Comparison of ENCODE assay signal across 8 mouse cellular contexts in genomic region chr11:115628465-115629101, GRCm38 (mm10). TPM values are rescaled to one million over a fixed set of nuclear protein-coding genes. Genes with fewer than 3 reads are reported as not detected.
DNase-seq lines count a peak whose midpoint lies in the region; ATAC-seq and TF ChIP-seq lines count a peak whose summit lies in the region.

No protein-coding gene starts in this region.

- intact Hi-C loops in heart, postnatal 36 days (cut with DNase I), result loop anchor here (5.0 kb wide), 1 partner anchor 184 kb away; the partner anchor contains the start of genes Caskin2 and Tsen54

- no peak for TF ChIP-seq CTCF in liver, postnatal 0 days (IDR thresholded peaks at IDR 0.05; ENCODE audit: low read depth)

- TF ChIP-seq EP300 in liver, postnatal 0 days (IDR thresholded peaks at IDR 0.05; ENCODE audit: low read depth), result no peak

- H3K27ac ChIP-seq in heart, embryonic 10.5 days, result peak overlapping the region; percentile 81
- no peak overlapping the region for H3K27ac ChIP-seq in ES-E14 (ENCODE audit: insufficient read depth, low read depth, low read length, poor library complexity, severe bottlenecking)
- H3K27ac ChIP-seq in heart, embryonic 16.5 days (ENCODE audit: low read length), result peak overlapping the region; percentile 38; the same call in 1 of the 2 replicates
- H3K27ac ChIP-seq in liver, postnatal 0 days (ENCODE audit: low read depth), result peak overlapping the region; percentile 39; the same call in 1 of the 2 replicates

- in situ Hi-C loops in ES-E14 (cut with MboI; ENCODE audit: low sequenced_read_pairs in 2 of 2, unreplicated experiment in 2 of 2), result no loop called here

- no peaks in the 10 kb centered on the region for H3K27me3 ChIP-seq in heart, embryonic 10.5 days (ENCODE audit: insufficient read depth, poor library complexity, severe bottlenecking)
- H3K27me3 ChIP-seq in heart, embryonic 16.5 days (ENCODE audit: control insufficient read depth, insufficient read depth, low read length), result no peaks in the 10 kb centered on the region
- H3K27me3 ChIP-seq in liver, postnatal 0 days (ENCODE audit: insufficient read depth, low read length), result no peaks in the 10 kb centered on the region

- peak overlapping the region; percentile 64 for H3K4me2 ChIP-seq in heart, embryonic 16.5 days (ENCODE audit: low read depth, low read length)
- peak overlapping the region; percentile 95 for H3K4me2 ChIP-seq in liver, postnatal 0 days (ENCODE audit: low read depth, low read length)

- ATAC-seq in heart, embryonic 16.5 days (replicated peaks; ENCODE audit: extremely low read depth, insufficient read depth, low FRiP score), result no peak
- peak; percentile 6 for ATAC-seq in liver, postnatal 0 days

- H3K36me3 ChIP-seq in heart, embryonic 10.5 days, result peaks cover 7% of the 10 kb centered on the region
- peaks cover 4% of the 10 kb centered on the region; the same call in 1 of the 2 replicates for H3K36me3 ChIP-seq in ES-E14 (ENCODE audit: control insufficient read depth, insufficient read depth, low read length, poor library complexity, severe bottlenecking)
- H3K36me3 ChIP-seq in heart, embryonic 16.5 days (ENCODE audit: control insufficient read depth, insufficient read depth), result 0 out of 2 replicates have a peak, but pooled peaks cover 2% of the 10 kb centered on the region
- peaks cover 3% of the 10 kb centered on the region; the same call in 1 of the 2 replicates for H3K36me3 ChIP-seq in liver, postnatal 0 days (replicated peaks; ENCODE audit: insufficient read depth, low read length)

- DNase-seq in heart, embryonic 10.5 days (ENCODE audit: low spot score), result no peak
- DNase-seq in heart, postnatal 36 days, result no peak
- DNase-seq in ES-E14 (ENCODE audit: low read depth, low spot score), result no peak
- DNase-seq in liver, postnatal 0 days, result no peak
- no peak for DNase-seq in thymus, postnatal 25 days
- no peak for DNase-seq in spleen, adult 18-20 months
- DNase-seq in layer of hippocampus, postnatal 14 days (ENCODE audit: low spot score in 2 of 2), result no peak

- H3K9me3 ChIP-seq in heart, embryonic 10.5 days, result no peaks in the 10 kb centered on the region
- no peaks in the 10 kb centered on the region for H3K9me3 ChIP-seq in ES-E14 (ENCODE audit: control insufficient read depth, insufficient read depth, low read depth, low read length)
- no peaks in the 10 kb centered on the region for H3K9me3 ChIP-seq in heart, embryonic 16.5 days (replicated peaks; ENCODE audit: control insufficient read depth, low read length)
- H3K9me3 ChIP-seq in liver, postnatal 0 days (ENCODE audit: low read length), result no peaks in the 10 kb centered on the region

- H3K9ac ChIP-seq in ES-E14 (ENCODE audit: insufficient read depth, low read depth, low read length, poor library complexity, severe bottlenecking), result peak overlapping the region; percentile 60; the same call in 1 of the 2 replicates
- peak overlapping the region; percentile 60 for H3K9ac ChIP-seq in heart, embryonic 16.5 days (ENCODE audit: low read length)
- peak overlapping the region; percentile 46 for H3K9ac ChIP-seq in liver, postnatal 0 days (replicated peaks)

- peak overlapping the region; percentile 75 for H3K4me3 ChIP-seq in heart, embryonic 10.5 days
- H3K4me3 ChIP-seq in ES-E14 (ENCODE audit: insufficient read depth in 1 of 2, low read depth in 1 of 2, low read length in 2 of 2, poor library complexity in 1 of 2, severe bottlenecking in 1 of 2), result peak overlapping the region; percentile 53 to 91
- H3K4me3 ChIP-seq in heart, embryonic 16.5 days (ENCODE audit: low read length), result peak overlapping the region; percentile 81
- H3K4me3 ChIP-seq in liver, postnatal 0 days (ENCODE audit: low read depth, low read length), result peak overlapping the region; percentile 84

- 54% methylated on average over 13 of the region's 13 CpGs for WGBS in heart, embryonic 10.5 days
- WGBS in heart, embryonic 16.5 days, result 46% methylated on average over 13 of the region's 13 CpGs
- 43% methylated on average over 12 of the region's 13 CpGs for WGBS in liver, postnatal 0 days (ENCODE audit: insufficient replicate concordance)

- H3K4me1 ChIP-seq in heart, embryonic 10.5 days, result no peaks in the 10 kb centered on the region; the same call in 1 of the 2 replicates
- peaks cover 8 to 12% of the 10 kb centered on the region in 2 experiments; a peak in 3 of 4 replicates for H3K4me1 ChIP-seq in ES-E14 (ENCODE audit: control insufficient read depth in 2 of 2, insufficient read depth in 2 of 2, low read length in 2 of 2, poor library complexity in 1 of 2)
- peaks cover 3% of the 10 kb centered on the region for H3K4me1 ChIP-seq in heart, embryonic 16.5 days (ENCODE audit: control insufficient read depth, insufficient read depth, low read length)
- peaks cover 13% of the 10 kb centered on the region for H3K4me1 ChIP-seq in liver, postnatal 0 days (ENCODE audit: insufficient read depth)

TF ChIP-seq in ES-E14, 5 proteins besides CTCF, POLR2A, EP300 and RAD21:
- TF ChIP-seq ZNF384 (IDR thresholded peaks at IDR 0.05; ENCODE audit: low read depth, low read length), result no peak
- no peak for TF ChIP-seq ZC3H11A (IDR thresholded peaks at IDR 0.05; ENCODE audit: borderline replicate concordance, low read depth, low read length)
- no peak for TF ChIP-seq MAFK (IDR thresholded peaks at IDR 0.05; ENCODE audit: insufficient read depth, low read depth, low read length)
- TF ChIP-seq CHD2 (IDR thresholded peaks at IDR 0.05; ENCODE audit: low read depth, low read length), result no peak
- no peak for TF ChIP-seq HCFC1 (IDR thresholded peaks at IDR 0.05; ENCODE audit: borderline replicate concordance, insufficient read depth, low read length)

RNA-seq across cellular contexts. Expression of gene Slc25a19, which starts 0.5 kb away (rescaled TPM):
- 33.5 and 45.5 TPM in 2 replicates for polyA plus RNA-seq in heart, embryonic 10.5 days (2016; fragmentation: Nextera tagmentation; extraction: Ambion mirVana)
- total RNA-seq in heart, postnatal 36 days (2021), result 10 to 100 TPM; 35.5 to 38.8 TPM
- total RNA-seq in ES-E14 (2012; rRNA removed), result 22.6 and 23.6 TPM in 2 replicates
- 55.7 and 58.1 TPM in 2 replicates for polyA plus RNA-seq in heart, embryonic 16.5 days (2015; fragmentation: Nextera tagmentation; extraction: Ambion mirVana)
- 6.1 and 6.9 TPM in 2 replicates for polyA plus RNA-seq in liver, postnatal 0 days (2015; fragmentation: Nextera tagmentation; extraction: Ambion mirVana)
- 10 to 100 TPM; 54.0 to 57.1 TPM for total RNA-seq in layer of hippocampus, postnatal 14 days (2021)

RNA-seq across cellular contexts. Expression of gene Mif4gd, which starts 15.8 kb away (rescaled TPM):
- 19.6 and 22.7 TPM in 2 replicates for polyA plus RNA-seq in heart, embryonic 10.5 days (2016; fragmentation: Nextera tagmentation; extraction: Ambion mirVana)
- total RNA-seq in heart, postnatal 36 days (2021), result 10 to 100 TPM; 47.3 to 53.8 TPM
- 63.8 and 85.6 TPM in 2 replicates for total RNA-seq in ES-E14 (2012; rRNA removed)
- polyA plus RNA-seq in heart, embryonic 16.5 days (2015; fragmentation: Nextera tagmentation; extraction: Ambion mirVana), result 41.5 and 42.0 TPM in 2 replicates
- 37.9 and 39.9 TPM in 2 replicates for polyA plus RNA-seq in liver, postnatal 0 days (2015; fragmentation: Nextera tagmentation; extraction: Ambion mirVana)
- 10 to 100 TPM; 22.5 to 23.5 TPM for total RNA-seq in layer of hippocampus, postnatal 14 days (2021)

RNA-seq across cellular contexts. Expression of gene Gga3, which starts 24.7 kb away (rescaled TPM):
- polyA plus RNA-seq in heart, embryonic 10.5 days (2016; fragmentation: Nextera tagmentation; extraction: Ambion mirVana), result 25.4 and 25.7 TPM in 2 replicates
- total RNA-seq in heart, postnatal 36 days (2021), result 10 to 100 TPM; 18.0 to 21.3 TPM
- 31.7 and 39.7 TPM in 2 replicates for total RNA-seq in ES-E14 (2012; rRNA removed)
- 15.4 and 18.8 TPM in 2 replicates for polyA plus RNA-seq in heart, embryonic 16.5 days (2015; fragmentation: Nextera tagmentation; extraction: Ambion mirVana)
- 3.0 and 3.5 TPM in 2 replicates for polyA plus RNA-seq in liver, postnatal 0 days (2015; fragmentation: Nextera tagmentation; extraction: Ambion mirVana)
- 10 to 100 TPM; 57.0 to 69.8 TPM for total RNA-seq in layer of hippocampus, postnatal 14 days (2021)

RNA-seq across cellular contexts. Expression of gene Mrps7, which starts 24.9 kb away (rescaled TPM):
- polyA plus RNA-seq in heart, embryonic 10.5 days (2016; fragmentation: Nextera tagmentation; extraction: Ambion mirVana), result 105 and 108 TPM in 2 replicates
- 10 to 100 TPM; 80.1 to 85.7 TPM for total RNA-seq in heart, postnatal 36 days (2021)
- total RNA-seq in ES-E14 (2012; rRNA removed), result 51.6 and 74.9 TPM in 2 replicates
- polyA plus RNA-seq in heart, embryonic 16.5 days (2015; fragmentation: Nextera tagmentation; extraction: Ambion mirVana), result 84.4 and 86.2 TPM in 2 replicates
- 46.4 and 48.9 TPM in 2 replicates for polyA plus RNA-seq in liver, postnatal 0 days (2015; fragmentation: Nextera tagmentation; extraction: Ambion mirVana)
- 10 to 100 TPM; 53.1 to 56.4 TPM for total RNA-seq in layer of hippocampus, postnatal 14 days (2021)
